Mouse (Mus musculus): ENCODE measurements around the gene Acbd5. TPM values are rescaled to one million over a fixed set of nuclear protein-coding genes. Genes with fewer than 3 reads are reported as not detected.

Gene Acbd5
- polyA plus RNA-seq, 1 experiment from 2014 or later, result 34.2 TPM

DNA sequence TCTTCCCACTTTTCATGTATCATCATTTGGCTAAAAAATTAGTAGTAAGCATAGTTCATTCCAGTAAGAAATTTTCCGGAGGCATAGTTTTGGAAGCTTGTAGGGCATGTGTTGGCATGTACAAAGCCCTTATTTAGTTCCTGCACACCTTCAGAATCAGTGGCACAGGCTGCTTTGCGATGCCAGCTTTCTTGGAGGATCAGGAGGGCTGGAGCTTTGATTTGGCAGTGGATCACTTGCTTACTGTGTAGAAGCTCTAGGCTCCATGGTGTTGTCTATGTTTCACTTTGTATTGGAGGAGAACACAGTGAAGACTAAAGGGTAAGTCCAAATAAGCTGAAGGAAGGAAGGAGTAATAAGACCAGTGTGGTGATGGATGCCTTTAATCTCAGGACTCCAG lies 2.5 kb downstream of the Acbd5 start:
- H3K4me2 ChIP-seq, result no peak overlapping the region
- H3K4me1 ChIP-seq, result peaks cover 8% of the 10 kb centered on the region; the same call in 1 of the 2 replicates
- ATAC-seq (replicated peaks; ENCODE audit: low FRiP score), result no peak
- WGBS, result 94% methylated on average over 2 of the region's 2 CpGs
- H3K27me3 ChIP-seq, result no peaks in the 10 kb centered on the region
- H3K9me3 ChIP-seq (replicated peaks), result no peaks in the 10 kb centered on the region
- H3K36me3 ChIP-seq, result peaks cover 18% of the 10 kb centered on the region
- H3K27ac ChIP-seq, result no peak overlapping the region
- H3K4me3 ChIP-seq (replicated peaks), result no peak overlapping the region
- no peak overlapping the region for H3K9ac ChIP-seq

DNA sequence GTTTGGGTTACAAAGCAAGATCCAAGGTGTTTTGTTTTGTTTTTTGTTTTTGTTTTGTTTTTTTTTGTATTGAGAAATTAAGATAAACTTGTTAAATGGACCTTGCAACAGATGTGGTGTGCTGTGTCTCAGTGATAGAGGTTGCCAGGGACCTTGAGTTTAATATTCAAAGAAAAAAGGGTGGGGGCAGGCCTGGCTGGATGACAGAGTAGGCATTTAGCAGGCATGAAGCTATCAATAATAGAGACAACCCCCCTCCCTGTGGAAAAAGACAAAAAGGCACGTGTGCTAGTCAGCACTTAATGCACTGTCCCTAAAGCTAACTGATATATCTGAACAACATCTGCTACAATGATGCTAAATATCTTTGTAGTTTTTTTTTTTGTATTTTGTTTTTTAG lies 3.4 kb downstream of the Acbd5 start:
- H3K9ac ChIP-seq, result no peak overlapping the region
- H3K9me3 ChIP-seq (replicated peaks), result no peaks in the 10 kb centered on the region
- no peak overlapping the region for H3K4me2 ChIP-seq
- H3K4me1 ChIP-seq, result peaks cover 8% of the 10 kb centered on the region; the same call in 1 of the 2 replicates
- no peak for ATAC-seq (replicated peaks; ENCODE audit: low FRiP score)
- H3K27me3 ChIP-seq, result no peaks in the 10 kb centered on the region
- no peak overlapping the region for H3K4me3 ChIP-seq (replicated peaks)
- WGBS, result 61% methylated on average over 1 of the region's 1 CpGs
- no peak overlapping the region for H3K27ac ChIP-seq
- H3K36me3 ChIP-seq, result peaks cover 23% of the 10 kb centered on the region

DNA sequence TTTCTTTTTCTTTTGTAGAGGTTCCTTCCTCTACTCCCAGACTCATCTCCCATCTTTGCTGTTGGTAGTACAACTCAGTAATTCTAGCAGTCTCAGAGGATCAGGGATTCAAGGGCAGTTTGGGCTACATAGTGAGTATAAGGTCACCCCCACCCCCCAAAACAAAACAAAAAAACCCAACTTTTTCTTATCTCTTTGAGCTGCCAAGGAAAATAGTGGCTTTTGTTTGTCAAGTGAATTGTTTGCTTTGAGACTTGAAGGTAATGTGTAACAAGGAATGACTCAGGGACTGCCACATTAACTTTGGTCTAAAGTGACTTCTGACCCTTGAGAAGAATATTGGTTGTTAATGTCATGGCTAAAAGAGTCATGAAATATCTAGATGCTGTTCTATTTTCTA lies 7.9 kb downstream of the Acbd5 start:
- H3K4me3 ChIP-seq (replicated peaks), result no peak overlapping the region
- no peak overlapping the region for H3K9ac ChIP-seq
- H3K36me3 ChIP-seq, result peaks cover 55% of the 10 kb centered on the region
- no peak overlapping the region for H3K27ac ChIP-seq
- H3K27me3 ChIP-seq, result no peaks in the 10 kb centered on the region
- H3K9me3 ChIP-seq (replicated peaks), result no peaks in the 10 kb centered on the region
- no peak overlapping the region for H3K4me2 ChIP-seq
- no peak for ATAC-seq (replicated peaks; ENCODE audit: low FRiP score)
- no peaks in the 10 kb centered on the region for H3K4me1 ChIP-seq

DNA sequence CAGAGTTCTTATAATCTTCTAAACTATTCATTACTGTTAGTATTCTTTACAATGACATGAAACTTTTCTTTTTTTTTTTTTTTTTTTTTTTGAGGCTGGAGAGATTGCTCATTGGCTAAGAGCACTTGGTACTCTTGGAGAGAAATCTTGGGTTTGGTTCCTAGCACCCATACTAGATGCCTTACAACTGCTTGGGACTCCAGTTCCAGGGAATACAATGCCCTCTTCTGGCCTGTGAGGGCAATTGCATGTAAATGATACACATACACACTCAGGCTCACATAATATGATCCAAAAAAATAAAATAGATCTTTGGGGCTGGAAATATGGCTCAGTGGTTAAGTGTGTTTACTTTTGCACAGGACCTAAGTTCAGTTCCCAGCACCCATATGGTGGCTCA lies 8.8 kb downstream of the Acbd5 start:
- Histone ChIP-seq H3K9ac (no peak overlapping the region), H3K36me3 (peaks cover 58% of the 10 kb centered on the region), H3K9me3 (replicated peaks) (no peaks in the 10 kb centered on the region), H3K4me2 (no peak overlapping the region), H3K27me3 (no peaks in the 10 kb centered on the region), H3K27ac (no peak overlapping the region), H3K4me1 (no peaks in the 10 kb centered on the region), H3K4me3 (replicated peaks) (no peak overlapping the region)
- ATAC-seq (replicated peaks; ENCODE audit: low FRiP score), result no peak

DNA sequence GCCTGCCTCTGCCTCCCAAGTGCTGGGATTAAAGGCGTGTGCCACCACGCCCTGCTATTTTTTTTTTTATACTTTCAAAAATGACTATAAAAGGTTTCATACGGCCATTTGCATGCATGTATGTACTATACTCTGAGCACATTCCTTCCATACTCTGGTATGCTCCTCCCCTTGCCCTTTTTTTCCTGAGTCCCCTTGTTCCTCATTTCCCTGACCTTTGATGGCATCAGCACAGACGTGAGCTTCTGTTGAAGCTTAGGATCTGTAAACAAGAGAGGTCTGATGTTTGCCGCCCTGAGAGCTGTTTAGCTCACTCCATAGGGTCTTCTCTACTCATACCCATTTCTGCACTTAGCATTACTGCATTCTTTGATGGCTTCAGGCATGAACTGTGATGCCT lies 9.7 kb downstream of the Acbd5 start:
- H3K27me3 ChIP-seq, result no peaks in the 10 kb centered on the region
- ATAC-seq (replicated peaks; ENCODE audit: low FRiP score), result no peak
- no peaks in the 10 kb centered on the region for H3K4me1 ChIP-seq
- WGBS, result 95% methylated on average over 5 of the region's 5 CpGs
- no peak overlapping the region for H3K9ac ChIP-seq
- no peaks in the 10 kb centered on the region for H3K9me3 ChIP-seq (replicated peaks)
- no peak overlapping the region for H3K4me3 ChIP-seq (replicated peaks)
- H3K4me2 ChIP-seq, result no peak overlapping the region
- H3K36me3 ChIP-seq, result peaks cover 63% of the 10 kb centered on the region
- H3K27ac ChIP-seq, result no peak overlapping the region

DNA sequence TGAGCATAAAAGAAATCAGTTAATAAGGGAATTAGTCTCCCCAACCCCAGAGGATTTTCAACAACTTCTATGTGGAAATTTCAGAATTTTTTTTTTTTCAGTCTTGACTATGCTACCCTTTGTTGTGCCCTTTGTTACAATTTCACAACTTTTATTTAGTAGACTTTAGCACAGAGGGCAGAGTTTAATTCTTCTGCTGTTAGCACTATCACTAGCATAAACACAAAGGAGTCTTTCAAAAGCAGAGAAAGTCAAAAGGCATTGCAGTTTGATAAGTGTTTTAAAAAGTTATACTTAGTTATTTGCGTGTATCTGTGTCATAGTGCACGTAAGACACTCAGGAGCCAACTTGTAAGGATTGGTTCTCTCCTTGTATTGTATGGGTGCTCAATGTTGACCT lies 10.6 kb downstream of the Acbd5 start:
- H3K27me3 ChIP-seq, result no peaks in the 10 kb centered on the region
- no peak overlapping the region for H3K9ac ChIP-seq
- no peak overlapping the region for H3K4me3 ChIP-seq (replicated peaks)
- H3K4me1 ChIP-seq, result no peaks in the 10 kb centered on the region
- no peaks in the 10 kb centered on the region for H3K9me3 ChIP-seq (replicated peaks)
- 97% methylated on average over 2 of the region's 2 CpGs for WGBS
- H3K36me3 ChIP-seq, result peaks cover 67% of the 10 kb centered on the region
- H3K4me2 ChIP-seq, result no peak overlapping the region
- no peak for ATAC-seq (replicated peaks; ENCODE audit: low FRiP score)
- no peak overlapping the region for H3K27ac ChIP-seq

DNA sequence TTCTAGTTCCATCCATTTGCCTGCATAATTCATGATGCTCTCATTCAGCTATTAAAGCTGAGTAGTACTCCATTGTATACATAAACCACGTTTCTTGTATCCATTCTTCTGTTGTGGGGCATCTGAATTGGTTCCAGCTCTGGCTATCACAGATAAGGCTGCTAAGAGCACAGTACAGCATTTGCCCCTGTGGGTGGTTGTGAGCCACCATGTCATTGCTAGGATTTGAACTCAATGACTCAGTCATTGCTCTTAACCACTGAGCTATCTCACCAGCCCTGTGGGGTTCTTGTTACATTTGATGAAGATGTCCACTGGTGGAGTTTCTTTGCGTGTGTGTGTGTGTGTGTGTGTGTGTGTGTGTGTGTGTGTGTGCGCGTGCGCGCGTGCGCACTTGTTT lies 16.6 kb downstream of the Acbd5 start:
- WGBS, result 93% methylated on average over 8 of the region's 8 CpGs
- no peak for ATAC-seq (replicated peaks; ENCODE audit: low FRiP score)
- Histone ChIP-seq H3K4me2 (no peak overlapping the region), H3K9ac (no peak overlapping the region), H3K4me3 (replicated peaks) (no peak overlapping the region), H3K36me3 (peaks cover 65% of the 10 kb centered on the region), H3K9me3 (replicated peaks) (no peaks in the 10 kb centered on the region), H3K4me1 (no peaks in the 10 kb centered on the region), H3K27ac (no peak overlapping the region), H3K27me3 (no peaks in the 10 kb centered on the region)

DNA sequence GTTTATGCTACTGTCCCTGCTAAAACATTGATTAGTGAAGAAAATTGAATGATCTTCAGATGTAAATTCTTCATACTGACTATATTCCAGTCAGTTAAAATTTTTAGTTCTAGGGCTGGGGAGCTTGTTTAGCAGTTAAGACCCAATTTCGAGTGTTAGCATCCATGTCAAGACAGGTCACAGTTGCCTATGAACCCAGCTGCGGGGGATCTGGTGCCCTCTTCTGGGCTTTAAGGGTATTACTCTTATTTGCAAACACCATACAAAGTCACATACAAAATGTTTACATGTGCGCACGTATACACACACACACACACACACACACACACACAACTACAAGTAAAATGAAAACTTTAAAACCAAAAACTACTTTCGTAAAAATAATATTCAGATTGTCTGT lies 24.2 kb downstream of the Acbd5 start:
- H3K4me1 ChIP-seq, result no peaks in the 10 kb centered on the region
- ATAC-seq (replicated peaks; ENCODE audit: low FRiP score), result no peak
- no peak overlapping the region for H3K4me2 ChIP-seq
- H3K4me3 ChIP-seq (replicated peaks), result no peak overlapping the region
- 58% methylated on average over 5 of the region's 5 CpGs for WGBS
- H3K9me3 ChIP-seq (replicated peaks), result no peaks in the 10 kb centered on the region
- no peak overlapping the region for H3K9ac ChIP-seq
- no peaks in the 10 kb centered on the region for H3K27me3 ChIP-seq
- H3K27ac ChIP-seq, result no peak overlapping the region
- peaks cover 72% of the 10 kb centered on the region for H3K36me3 ChIP-seq

DNA sequence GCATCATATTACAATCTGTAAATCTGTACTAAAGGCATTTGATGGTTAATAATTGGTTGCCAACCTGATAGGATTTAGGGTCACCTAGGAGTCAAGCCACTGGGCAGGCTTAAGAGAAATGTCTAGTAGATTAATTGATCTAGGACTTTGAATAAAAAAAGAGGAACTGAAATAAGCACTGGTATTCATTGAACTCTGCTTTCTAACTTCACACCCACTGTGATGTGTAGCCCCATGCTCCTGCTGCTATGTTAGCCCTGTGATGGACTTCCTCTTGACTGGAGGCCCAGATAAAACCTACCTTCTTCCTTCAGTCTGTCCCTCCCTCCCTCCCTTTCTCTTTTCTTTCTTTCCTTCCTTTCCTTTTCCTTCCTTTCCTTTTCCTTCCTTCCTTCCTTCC lies 29.1 kb downstream of the Acbd5 start:
- H3K27ac ChIP-seq, result no peak overlapping the region
- no peaks in the 10 kb centered on the region for H3K27me3 ChIP-seq
- no peak overlapping the region for H3K9ac ChIP-seq
- no peaks in the 10 kb centered on the region for H3K4me1 ChIP-seq
- no peaks in the 10 kb centered on the region for H3K9me3 ChIP-seq (replicated peaks)
- H3K4me3 ChIP-seq (replicated peaks), result no peak overlapping the region
- H3K36me3 ChIP-seq, result peaks cover 51% of the 10 kb centered on the region
- ATAC-seq (replicated peaks; ENCODE audit: low FRiP score), result no peak
- H3K4me2 ChIP-seq, result no peak overlapping the region

DNA sequence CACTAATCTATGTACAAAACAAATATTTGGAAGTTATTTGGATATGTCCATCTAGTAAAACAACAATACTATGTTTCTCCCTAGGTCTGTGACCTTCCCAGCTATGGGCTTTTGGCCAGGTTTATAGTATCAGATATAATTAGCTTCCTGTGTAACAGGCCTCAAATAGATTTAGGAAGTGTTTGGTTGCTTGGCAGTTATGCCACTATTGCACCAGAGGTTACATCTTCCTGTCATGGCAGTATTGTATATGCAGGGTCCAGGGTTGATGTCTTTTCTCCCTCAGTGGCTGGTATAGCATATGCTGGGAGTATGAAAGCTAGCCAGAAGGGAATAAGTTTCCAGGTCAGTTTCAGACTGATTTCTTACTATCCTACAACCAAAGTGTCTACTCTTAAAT lies 34.3 kb downstream of the Acbd5 start:
- Histone ChIP-seq H3K4me2 (no peak overlapping the region), H3K4me1 (no peaks in the 10 kb centered on the region), H3K9me3 (replicated peaks) (no peaks in the 10 kb centered on the region), H3K27me3 (no peaks in the 10 kb centered on the region), H3K36me3 (peaks cover 23% of the 10 kb centered on the region), H3K27ac (no peak overlapping the region), H3K4me3 (replicated peaks) (no peak overlapping the region), H3K9ac (no peak overlapping the region)
- no peak for ATAC-seq (replicated peaks; ENCODE audit: low FRiP score)

DNA sequence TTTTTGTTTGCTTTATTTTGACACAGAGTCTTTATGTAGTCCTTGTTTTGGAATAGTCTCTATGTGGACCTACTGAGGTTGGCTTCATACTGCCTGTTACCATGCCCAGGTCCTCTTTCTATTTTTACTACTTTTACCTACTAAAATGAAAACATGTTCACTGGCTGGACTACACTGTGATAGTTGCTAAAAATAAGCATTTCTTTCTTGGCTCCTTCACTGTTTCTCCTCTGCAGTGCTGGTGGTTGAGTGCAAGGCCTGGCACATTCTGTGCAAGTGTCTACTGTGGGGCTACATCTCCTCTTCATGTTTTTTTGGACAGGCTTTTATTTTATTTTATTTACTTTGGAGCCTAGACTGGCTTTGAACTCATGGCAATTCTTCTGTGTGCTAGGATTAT lies 51.6 kb downstream of the Acbd5 start:
- H3K4me1 ChIP-seq, result no peaks in the 10 kb centered on the region
- H3K36me3 ChIP-seq, result peaks cover 43% of the 10 kb centered on the region
- no peak overlapping the region for H3K27ac ChIP-seq
- no peaks in the 10 kb centered on the region for H3K27me3 ChIP-seq
- no peak overlapping the region for H3K9ac ChIP-seq
- no peak for ATAC-seq (replicated peaks; ENCODE audit: low FRiP score)
- no peak overlapping the region for H3K4me2 ChIP-seq
- no peak overlapping the region for H3K4me3 ChIP-seq (replicated peaks)
- no peaks in the 10 kb centered on the region for H3K9me3 ChIP-seq (replicated peaks)

DNA sequence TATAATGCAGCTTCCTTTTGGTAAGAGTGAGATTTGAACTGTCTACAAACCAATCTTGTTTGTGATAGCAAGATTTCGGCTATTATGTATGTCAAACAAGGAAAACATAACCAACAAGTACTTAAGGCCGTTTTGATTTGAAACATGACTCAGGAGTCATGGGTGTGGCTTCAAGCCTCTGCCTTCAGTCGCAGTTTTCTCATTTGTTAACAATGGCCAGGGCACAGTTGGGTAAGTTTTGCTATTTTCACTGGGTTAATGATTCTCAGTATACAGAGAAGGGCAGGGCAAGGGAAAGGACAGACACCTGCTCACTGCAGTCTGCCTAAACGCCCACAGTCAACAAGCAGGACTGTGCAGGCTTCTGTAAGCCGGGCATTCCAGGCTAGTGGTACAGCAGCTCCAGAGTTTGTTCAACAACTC lies 87.2 kb downstream of the Acbd5 start:
- H3K4me3 ChIP-seq (replicated peaks), result peak overlapping the region; percentile 73
- H3K4me1 ChIP-seq, result peaks cover 26% of the 10 kb centered on the region
- peak overlapping the region; percentile 73 for H3K9ac ChIP-seq
- 9% methylated on average over 5 of the region's 5 CpGs for WGBS
- peak overlapping the region; percentile 69 for H3K4me2 ChIP-seq
- no peaks in the 10 kb centered on the region for H3K27me3 ChIP-seq
- peak overlapping the region; percentile 99 for H3K27ac ChIP-seq
- no peaks in the 10 kb centered on the region for H3K9me3 ChIP-seq (replicated peaks)
- peaks cover 10% of the 10 kb centered on the region for H3K36me3 ChIP-seq
- peak; percentile 73 for ATAC-seq (replicated peaks; ENCODE audit: low FRiP score)

DNA sequence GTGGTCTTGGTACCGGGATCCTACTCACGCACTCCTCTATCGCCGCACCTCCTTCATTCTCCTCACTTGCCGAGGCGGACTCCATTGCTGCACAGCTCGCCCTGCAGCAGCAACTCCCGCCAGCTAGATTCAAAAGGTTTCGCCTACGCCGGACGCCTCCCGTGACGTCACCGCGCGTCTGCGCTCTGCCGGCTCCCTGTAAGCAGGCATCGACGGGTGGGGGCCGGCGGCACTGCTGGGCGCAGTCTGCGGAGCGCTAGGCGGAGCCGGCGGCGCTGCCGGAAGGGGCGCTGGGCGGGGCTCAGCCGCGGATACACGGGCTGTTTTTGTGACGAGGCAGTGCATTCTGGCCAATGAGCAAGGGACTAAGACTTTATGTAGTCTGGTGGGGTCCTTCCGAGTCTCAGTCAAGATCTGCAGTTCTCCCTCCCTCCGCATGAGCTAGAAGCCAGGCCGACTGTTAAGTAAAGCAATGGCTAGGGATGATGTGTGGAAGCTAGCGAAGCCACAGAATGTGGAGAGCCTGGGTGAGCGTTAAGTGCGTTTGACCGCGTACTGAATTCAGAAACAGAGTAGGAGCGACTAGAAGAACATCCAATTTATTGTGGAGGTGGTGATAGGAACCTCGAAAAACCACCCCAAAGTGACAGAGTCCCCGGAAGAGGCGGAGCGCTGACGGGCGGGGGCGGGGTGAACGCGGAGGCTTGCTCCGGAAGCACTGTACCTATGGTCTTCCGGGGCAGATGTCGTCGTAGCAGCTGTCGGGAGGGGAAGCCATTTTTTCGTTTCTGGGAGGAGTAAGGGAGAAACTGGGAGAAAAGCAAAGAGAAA lies 88.0 kb downstream of the Acbd5 start, which contains the start of the genes Mastl and Yme1l1:
Gene Mastl (minus strand): TSS at position 248 of the 831 bp plus-strand sequence.
Gene Yme1l1 (plus strand): TSS at position 593 of the 831 bp plus-strand sequence.
- Histone ChIP-seq H3K4me1 (peaks cover 26% of the 10 kb centered on the region), H3K27me3 (no peaks in the 10 kb centered on the region), H3K36me3 (peaks cover 8% of the 10 kb centered on the region), H3K4me3 (replicated peaks) (peak within 1 kb of the TSS; percentile 73), H3K27ac (peak within 1 kb of the TSS; percentile 99), H3K4me2 (peak within 1 kb of the TSS; percentile 69), H3K9me3 (replicated peaks) (no peaks in the 10 kb centered on the region), H3K9ac (peak within 1 kb of the TSS; percentile 73)
- ATAC-seq (replicated peaks; ENCODE audit: low FRiP score), result peak; percentile 99
- WGBS, result under 1% methylated on average over 61 of the region's 61 CpGs

All from kidney, embryonic 15.5 days (tissue).